Mouse (Mus musculus): ENCODE measurements around the gene Rtel1.

DNA sequence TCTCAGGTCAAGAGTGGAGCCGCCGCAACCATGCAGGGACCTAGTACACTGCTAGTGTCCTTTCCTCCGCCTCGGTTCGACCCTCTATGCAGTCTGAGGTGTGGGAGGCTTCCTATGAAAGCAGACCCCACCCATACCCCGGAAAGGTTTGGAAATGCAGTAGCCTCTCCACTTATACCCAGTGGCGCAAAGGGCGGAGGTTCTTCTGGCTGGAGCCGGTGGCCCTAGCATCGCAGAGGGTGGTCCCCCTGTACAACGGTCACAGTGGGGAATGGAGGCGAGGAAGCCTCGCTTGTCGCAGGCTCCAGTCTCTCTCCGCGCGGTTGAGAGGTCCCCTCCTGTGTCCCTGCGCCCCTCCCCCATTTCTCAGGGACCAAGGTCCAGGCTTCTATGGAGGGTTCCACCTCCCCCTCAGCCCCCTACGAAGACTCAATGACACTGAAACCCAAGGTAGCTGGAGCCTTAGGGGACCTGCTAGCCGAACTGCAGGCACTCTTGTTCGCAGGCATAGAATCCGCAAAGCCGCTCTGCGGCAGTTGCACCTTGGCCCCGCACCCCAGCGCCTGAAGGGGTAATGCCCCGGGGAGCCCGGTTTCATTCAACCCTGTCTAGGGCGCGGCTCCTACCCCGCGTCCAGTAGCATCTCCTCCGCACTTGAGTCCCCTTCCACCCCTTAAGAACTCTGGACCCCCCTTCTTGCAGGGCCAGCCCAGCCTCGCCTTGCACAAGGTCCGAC lies 6.0 kb upstream of the Rtel1 start:
- TF ChIP-seq CTCF (IDR thresholded peaks at IDR 0.05; ENCODE audit: borderline replicate concordance, control insufficient read depth, extremely low read depth, insufficient read depth, low read length, poor library complexity) (no peak), POLR2A (IDR thresholded peaks at IDR 0.05; ENCODE audit: control insufficient read depth, extremely low read depth, insufficient read depth, low read length, poor library complexity) (no peak)
